Mouse (Mus musculus) liver, embryonic 15.5 days (tissue): Measurements from ENCODE around the gene Defb13. TPM values are rescaled to one million over a fixed set of nuclear protein-coding genes. Genes with fewer than 3 reads are reported as not detected.
"Not testable (repeated sequence)": the region's sequence is repeated elsewhere in the genome, so short reads cannot be mapped to it uniquely, and the experiment has no call there.

Experiments
- ATAC-seq: fragments of 200-750 bp; cut with Nextera tagmentation; 2 replicates; pipeline ENCODE4 v1.8.0; 2017; ENCODE audit warnings: moderate number of reproducible peaks, mild to moderate bottlenecking, moderate library complexity; ENCODE audit not compliant: insufficient read depth
- H3K27ac ChIP-seq: fragments of 300-500 bp; sonication (generic); replicated peaks from 2 replicates; pipeline ENCODE4 v1.5.1; 2015; ENCODE audit warnings: mild to moderate bottlenecking, inconsistent platforms
- H3K27me3 ChIP-seq: fragments of 300-500 bp; sonication (generic); 2 replicates; pipeline ENCODE4 v1.6.1; 2015; ENCODE audit warnings: mild to moderate bottlenecking, inconsistent platforms
- H3K36me3 ChIP-seq: fragments of 300-500 bp; sonication (generic); replicated peaks from 2 replicates; pipeline ENCODE4 v1.6.1; 2015; ENCODE audit warnings: moderate library complexity, mild to moderate bottlenecking, inconsistent platforms
- H3K4me1 ChIP-seq: fragments of 300-500 bp; sonication (generic); replicated peaks from 2 replicates; pipeline ENCODE4 v1.6.1; 2015; ENCODE audit warnings: inconsistent platforms
- H3K4me2 ChIP-seq: fragments of 300-500 bp; sonication (generic); 2 replicates; pipeline ENCODE4 v1.6.1; 2015; ENCODE audit warnings: moderate library complexity, mild to moderate bottlenecking, inconsistent platforms
- H3K4me3 ChIP-seq: fragments of 300-500 bp; sonication (generic); replicated peaks from 2 replicates; pipeline ENCODE4 v1.5.1; 2015; ENCODE audit warnings: mild to moderate bottlenecking, inconsistent platforms
- H3K9ac ChIP-seq: fragments of 300-500 bp; sonication (generic); 2 replicates; pipeline ENCODE4 v1.6.1; 2015; ENCODE audit warnings: moderate library complexity, mild to moderate bottlenecking, inconsistent platforms
- H3K9me3 ChIP-seq: fragments of 300-500 bp; sonication (generic); replicated peaks from 2 replicates; pipeline ENCODE4 v1.6.1; 2016; ENCODE audit warnings: inconsistent platforms
- WGBS: fragments of 180-500 bp; shearing (Covaris S2); methylation state at CpG from one replicate; pipeline ENCODE4 v1.1.7; 2015; ENCODE audit warnings: mixed read lengths; ENCODE audit not compliant: insufficient replicate concordance; 5-methylcytosine and 5-hydroxymethylcytosine counted together
- polyA plus RNA-seq: library from polyadenylated mRNA; unstranded; fragments of >200 nt; fragmentation: Nextera tagmentation; extraction: Ambion mirVana; gene quantifications from 2 replicates; pipeline ENCODE4 v1.2.1, GENCODE M21; 2015

Gene Defb13
- polyA plus RNA-seq, result not detected in 2 replicates

GRCm38 (mm10) chr8:21946462-21946861 lies at the start of gene Defb13:
Defb13 (plus strand) TSS chr8:21946762.
- Histone ChIP-seq H3K27me3 (no peaks in the 10 kb centered on the region), H3K36me3 (no peaks in the 10 kb centered on the region), H3K9me3 (no peaks in the 10 kb centered on the region), H3K4me3 (no peak within 1 kb of the TSS), H3K4me1 (no peaks in the 10 kb centered on the region), H3K9ac (no peak within 1 kb of the TSS), H3K4me2 (no peak within 1 kb of the TSS), H3K27ac (no peak within 1 kb of the TSS)
- ATAC-seq, result no peak
- 64% methylated on average over 6 of the region's 6 CpGs for WGBS

GRCm38 (mm10) chr8:21906290-21906689 lies 40.3 kb upstream of the Defb13 start, which contains the start of gene Defb11:
Defb11 (minus strand) TSS chr8:21906412.
- not testable (repeated sequence) for H3K9ac ChIP-seq, H3K27ac ChIP-seq, H3K4me3 ChIP-seq, H3K36me3 ChIP-seq, H3K27me3 ChIP-seq, ATAC-seq, H3K9me3 ChIP-seq, H3K4me1 ChIP-seq, H3K4me2 ChIP-seq

- no peak for ATAC-seq
- H3K4me3 ChIP-seq, result no peak overlapping the region
- H3K9ac ChIP-seq, result no peak overlapping the region
- H3K4me1 ChIP-seq, result no peaks in the 10 kb centered on the region
- H3K27me3 ChIP-seq, result no peaks in the 10 kb centered on the region
- WGBS, result 9% methylated on average over 1 of the region's 1 CpGs
- H3K27ac ChIP-seq, result no peak overlapping the region
- no peaks in the 10 kb centered on the region for H3K36me3 ChIP-seq
- no peak overlapping the region for H3K4me2 ChIP-seq
- H3K9me3 ChIP-seq, result no peaks in the 10 kb centered on the region
Observed at GRCm38 (mm10) chr8:21911931-21912330, 34.6 kb upstream of the Defb13 start.

GRCm38 (mm10) chr8:21912554-21912953 lies 34.0 kb upstream of the Defb13 start:
- no peak for ATAC-seq
- H3K4me2 ChIP-seq, result no peak overlapping the region
- H3K27me3 ChIP-seq, result no peaks in the 10 kb centered on the region
- no peak overlapping the region for H3K9ac ChIP-seq
- no peak overlapping the region for H3K27ac ChIP-seq
- H3K36me3 ChIP-seq, result no peaks in the 10 kb centered on the region
- no peaks in the 10 kb centered on the region for H3K4me1 ChIP-seq
- WGBS, result 28% methylated on average over 2 of the region's 2 CpGs
- H3K9me3 ChIP-seq, result no peaks in the 10 kb centered on the region
- H3K4me3 ChIP-seq, result no peak overlapping the region

- no peaks in the 10 kb centered on the region for H3K4me1 ChIP-seq
- H3K4me2 ChIP-seq, result no peak overlapping the region
- H3K9ac ChIP-seq, result no peak overlapping the region
- no peaks in the 10 kb centered on the region for H3K9me3 ChIP-seq
- no peaks in the 10 kb centered on the region for H3K36me3 ChIP-seq
- no peak overlapping the region for H3K4me3 ChIP-seq
- no peak overlapping the region for H3K27ac ChIP-seq
- H3K27me3 ChIP-seq, result no peaks in the 10 kb centered on the region
- no peak for ATAC-seq
- WGBS, result 62% methylated on average over 3 of the region's 3 CpGs
Observed at GRCm38 (mm10) chr8:21915625-21916024, 30.9 kb upstream of the Defb13 start.

GRCm38 (mm10) chr8:21930754-21931153 lies 15.8 kb upstream of the Defb13 start:
- not testable (repeated sequence) for H3K4me3 ChIP-seq, ATAC-seq, H3K27ac ChIP-seq, H3K9ac ChIP-seq, H3K4me1 ChIP-seq, H3K4me2 ChIP-seq, H3K36me3 ChIP-seq, H3K9me3 ChIP-seq, H3K27me3 ChIP-seq
- WGBS, result 58% methylated on average over 3 of the region's 3 CpGs

- Histone ChIP-seq H3K9me3 (no peaks in the 10 kb centered on the region), H3K4me3 (no peak within 1 kb of the TSS), H3K27me3 (no peaks in the 10 kb centered on the region), H3K4me1 (no peaks in the 10 kb centered on the region), H3K36me3 (no peaks in the 10 kb centered on the region), H3K27ac (no peak within 1 kb of the TSS), H3K9ac (no peak within 1 kb of the TSS), H3K4me2 (no peak within 1 kb of the TSS)
- WGBS, result 62% methylated on average over 6 of the region's 6 CpGs
- ATAC-seq, result no peak
Observed at GRCm38 (mm10) chr8:21932610-21933009, 14.0 kb upstream of the Defb13 start, which contains the start of gene Defb15. Defb15 (minus strand) TSS chr8:21932710.

- H3K9ac ChIP-seq, H3K27ac ChIP-seq, H3K4me1 ChIP-seq, H3K4me3 ChIP-seq, H3K27me3 ChIP-seq, H3K9me3 ChIP-seq, H3K36me3 ChIP-seq, H3K4me2 ChIP-seq, ATAC-seq: not testable (repeated sequence)
- 56% methylated on average over 4 of the region's 4 CpGs for WGBS
Observed at GRCm38 (mm10) chr8:21938052-21938451, 8.5 kb upstream of the Defb13 start, which contains the start of gene Defb35. Defb35 (plus strand) TSS chr8:21938352.

- no peak for ATAC-seq
- Histone ChIP-seq H3K36me3 (no peaks in the 10 kb centered on the region), H3K27ac (no peak overlapping the region), H3K4me2 (no peak overlapping the region), H3K27me3 (no peaks in the 10 kb centered on the region), H3K9me3 (no peaks in the 10 kb centered on the region), H3K4me1 (no peaks in the 10 kb centered on the region), H3K4me3 (no peak overlapping the region), H3K9ac (no peak overlapping the region)
- WGBS, result 60% methylated on average over 9 of the region's 9 CpGs
Observed at GRCm38 (mm10) chr8:21947311-21948017, 902 bp downstream of the Defb13 start.

GRCm38 (mm10) chr8:21955321-21955720 lies 8.8 kb downstream of the Defb13 start:
- Histone ChIP-seq H3K27me3 (no peaks in the 10 kb centered on the region), H3K4me2 (no peak overlapping the region), H3K9ac (no peak overlapping the region), H3K9me3 (no peaks in the 10 kb centered on the region), H3K36me3 (no peaks in the 10 kb centered on the region), H3K27ac (no peak overlapping the region), H3K4me3 (no peak overlapping the region), H3K4me1 (no peaks in the 10 kb centered on the region)
- 5% methylated on average over 9 of the region's 9 CpGs for WGBS
- no peak for ATAC-seq

GRCm38 (mm10) chr8:21956336-21956735 lies 9.8 kb downstream of the Defb13 start:
- no peak overlapping the region for H3K4me3 ChIP-seq
- no peaks in the 10 kb centered on the region for H3K9me3 ChIP-seq
- no peak for ATAC-seq

GRCm38 (mm10) chr8:21958414-21958813 lies 11.9 kb downstream of the Defb13 start, which contains the start of gene Fam90a1a:
Fam90a1a (plus strand) TSS chr8:21958714.
- Histone ChIP-seq H3K4me2 (no peak within 1 kb of the TSS), H3K4me1 (no peaks in the 10 kb centered on the region), H3K27ac (no peak within 1 kb of the TSS), H3K27me3 (no peaks in the 10 kb centered on the region), H3K9me3 (no peaks in the 10 kb centered on the region), H3K9ac (no peak within 1 kb of the TSS), H3K4me3 (no peak within 1 kb of the TSS), H3K36me3 (no peaks in the 10 kb centered on the region)
- no peak for ATAC-seq
- WGBS, result 65% methylated on average over 2 of the region's 2 CpGs

More at GRCm38 (mm10) chr8:21956336-21956735, 9.8 kb downstream of the Defb13 start:
- Histone ChIP-seq H3K27ac (no peak overlapping the region), H3K36me3 (no peaks in the 10 kb centered on the region), H3K27me3 (no peaks in the 10 kb centered on the region), H3K4me2 (no peak overlapping the region), H3K9ac (no peak overlapping the region), H3K4me1 (no peaks in the 10 kb centered on the region)
- WGBS, result 53% methylated on average over 3 of the region's 3 CpGs
